Mouse (Mus musculus): Measurements from ENCODE around the gene Gm42420. TPM values are rescaled to one million over a fixed set of nuclear protein-coding genes. Genes with fewer than 3 reads are reported as not detected.

Gm42420 gene
- polyA plus RNA-seq, 1 experiment from 2014 or later: 1.5 TPM

Other genes with a start within 250 kb of the Gm42420 start
- 39.9 and 41.7 TPM in 2 replicates for gene Slc37a3, start 208.1 kb upstream of the Gm42420 start, polyA plus RNA-seq (2016; fragmentation: Nextera tagmentation; extraction: Ambion mirVana)
- gene Rab19, start 204.6 kb upstream of the Gm42420 start, polyA plus RNA-seq (2016; fragmentation: Nextera tagmentation; extraction: Ambion mirVana): 0.53 and 0.54 TPM in 2 replicates
- gene Mkrn1, start 165.3 kb upstream of the Gm42420 start, polyA plus RNA-seq (2016; fragmentation: Nextera tagmentation; extraction: Ambion mirVana): 33.0 and 34.2 TPM in 2 replicates
- 22.8 and 29.6 TPM in 2 replicates for gene Dennd2a, start 27.9 kb upstream of the Gm42420 start, polyA plus RNA-seq (2016; fragmentation: Nextera tagmentation; extraction: Ambion mirVana)
- gene Adck2, start 11.9 kb upstream of the Gm42420 start, polyA plus RNA-seq (2016; fragmentation: Nextera tagmentation; extraction: Ambion mirVana): 16.5 and 16.8 TPM in 2 replicates
- 404 and 515 TPM in 2 replicates for gene Ndufb2, start 6.8 kb downstream of the Gm42420 start, polyA plus RNA-seq (2016; fragmentation: Nextera tagmentation; extraction: Ambion mirVana)
- 14.5 and 15.2 TPM in 2 replicates for gene Braf, start 139.7 kb downstream of the Gm42420 start, polyA plus RNA-seq (2016; fragmentation: Nextera tagmentation; extraction: Ambion mirVana)
- gene Mrps33, start 225.2 kb downstream of the Gm42420 start, polyA plus RNA-seq (2016; fragmentation: Nextera tagmentation; extraction: Ambion mirVana): 184 and 206 TPM in 2 replicates